Mouse (Mus musculus) neural tube, embryonic 10.5 days (tissue): ENCODE data around the gene Edar.

ENCODE experiments used
- DNase-seq: peaks from one replicate; pipeline ENCODE4 v3.0.0-alpha.2; 2017; ENCODE audit warnings: low spot score; ENCODE audit errors: extremely low spot score

Edar gene

DNA sequence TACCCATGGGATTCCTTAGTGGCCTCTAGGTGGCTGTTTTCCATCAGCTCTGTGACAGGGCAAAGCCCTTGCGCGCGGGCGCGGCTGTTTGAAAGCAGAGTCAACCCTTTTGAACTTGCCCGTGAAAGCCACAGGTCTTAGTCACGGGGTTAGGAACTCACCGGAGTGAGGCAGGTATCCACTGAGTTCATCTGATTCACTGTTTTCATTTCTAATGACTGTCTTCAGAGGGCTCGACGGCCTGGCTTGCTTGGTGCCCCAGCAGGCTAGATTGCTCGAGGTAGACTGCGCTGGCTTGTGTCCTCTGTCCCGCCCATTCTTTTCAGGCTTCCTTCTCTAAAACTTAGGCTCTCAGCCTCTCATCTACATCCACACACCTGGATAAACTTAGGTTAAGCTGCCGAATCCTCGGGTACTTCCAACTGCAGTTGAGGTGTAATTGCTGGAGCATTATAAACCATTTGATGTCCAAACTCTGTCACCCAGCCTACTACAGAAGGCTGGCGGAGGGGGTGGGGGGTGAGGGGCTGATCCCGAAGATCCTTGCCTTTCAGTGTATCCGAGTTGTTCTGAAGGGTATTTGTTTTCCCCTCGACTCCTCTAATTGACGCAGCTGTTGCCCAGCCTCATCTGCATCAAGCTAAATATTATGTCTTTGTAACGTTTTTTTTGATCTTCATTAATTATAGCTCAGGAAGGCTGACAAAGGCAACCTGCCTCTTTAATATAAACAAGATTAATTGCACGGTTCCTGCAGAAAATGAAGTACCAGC, 24.0 kb downstream of the Edar start:
- peak; percentile 33 for DNase-seq

DNA sequence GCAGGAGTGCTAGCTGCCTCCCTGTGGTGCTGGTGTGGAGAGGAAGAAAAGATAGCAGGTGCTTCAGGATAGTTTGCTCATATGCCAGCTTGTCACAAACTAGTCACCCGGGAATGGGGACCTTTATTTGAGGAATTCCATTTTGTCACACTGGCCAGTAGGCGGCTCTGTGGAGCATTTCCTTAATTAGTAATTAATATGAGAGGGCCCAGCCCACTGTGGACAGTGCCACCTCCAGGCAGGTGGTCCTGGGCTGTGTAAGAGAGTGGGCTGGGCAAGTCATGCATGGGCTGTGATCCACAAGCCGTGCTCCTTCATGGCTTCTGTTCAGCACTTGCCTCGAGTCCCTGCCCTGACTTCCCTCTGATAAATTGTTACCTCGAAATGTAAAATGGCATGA, 26.7 kb downstream of the Edar start:
- DNase-seq: no peak

DNA sequence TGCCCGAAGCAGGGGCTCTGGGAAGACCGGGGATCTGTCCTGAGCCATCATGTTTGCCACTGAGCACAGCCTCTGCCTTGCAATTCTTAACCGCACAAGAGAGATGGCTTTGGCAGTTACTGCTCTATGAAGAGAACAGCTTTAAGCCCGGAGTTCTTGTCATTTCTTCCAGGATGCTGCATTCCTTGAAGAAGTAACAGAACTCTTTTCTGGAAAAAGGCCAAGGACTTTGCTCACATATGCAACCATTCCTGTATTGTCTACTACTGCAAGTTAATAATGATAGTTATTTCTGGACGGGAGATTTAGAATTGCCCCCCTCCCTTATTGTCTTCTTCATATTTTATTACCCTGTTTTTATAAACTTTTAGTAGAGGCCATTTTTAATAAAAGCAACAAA, 30.8 kb downstream of the Edar start:
- DNase-seq: no peak

DNA sequence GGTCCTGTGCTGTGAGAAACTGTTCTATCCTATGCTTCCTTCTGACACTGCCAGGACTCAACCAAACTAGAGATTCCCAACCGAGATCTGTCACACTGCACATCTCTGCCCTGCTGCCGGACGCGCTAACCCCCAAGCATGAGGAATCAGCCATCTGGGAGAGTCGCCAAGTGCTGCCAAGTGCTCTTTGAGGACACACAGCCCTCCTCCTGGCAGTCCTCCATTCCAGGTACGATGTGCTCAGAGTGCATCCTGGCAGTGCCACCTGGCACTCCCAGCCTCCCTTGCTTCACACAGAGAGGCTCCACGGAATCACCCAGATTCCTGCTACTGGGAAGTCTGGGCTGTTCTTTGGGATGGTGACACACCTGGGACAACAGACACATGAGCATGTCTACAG, 31.3 kb downstream of the Edar start:
- no peak for DNase-seq

DNA sequence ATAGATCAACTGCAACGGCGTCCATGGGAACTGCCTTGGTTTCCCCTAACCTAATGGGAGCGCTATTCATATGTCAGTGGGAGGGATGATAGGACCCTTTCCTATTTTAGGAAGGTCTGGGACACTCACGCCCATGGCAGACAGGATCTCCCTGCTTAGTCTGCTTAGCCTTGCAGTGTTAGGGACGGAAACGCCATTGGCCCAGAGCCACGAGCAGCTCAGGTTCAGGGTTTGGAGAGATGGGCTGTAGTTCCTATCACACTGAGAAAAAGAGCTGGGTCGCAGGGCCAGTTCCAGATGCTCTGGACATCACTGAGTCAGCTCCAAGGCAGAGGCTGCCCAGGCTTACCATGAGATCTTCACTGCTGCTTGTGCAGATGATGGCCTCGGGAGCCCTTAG, 32.5 kb downstream of the Edar start:
- no peak for DNase-seq

DNA sequence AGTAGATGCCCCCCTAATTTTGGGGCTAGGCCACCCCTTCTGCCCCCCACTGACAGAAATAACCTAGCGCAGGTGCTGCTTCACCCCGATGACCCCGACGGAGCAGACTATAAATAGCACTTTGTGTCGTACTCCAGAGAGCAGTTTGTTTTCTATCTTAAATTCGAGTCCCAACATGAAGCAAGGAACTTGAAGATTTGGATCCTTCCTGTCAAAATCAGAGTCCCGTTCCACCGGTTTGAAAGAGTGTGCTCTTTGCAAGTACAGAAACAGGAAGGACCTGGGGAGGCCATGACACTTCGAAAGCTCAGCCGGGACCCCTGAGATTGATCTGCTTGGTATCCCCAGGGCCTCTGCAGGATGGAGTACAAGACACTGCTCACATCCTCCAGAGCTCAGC, 33.8 kb downstream of the Edar start:
- DNase-seq: no peak

DNA sequence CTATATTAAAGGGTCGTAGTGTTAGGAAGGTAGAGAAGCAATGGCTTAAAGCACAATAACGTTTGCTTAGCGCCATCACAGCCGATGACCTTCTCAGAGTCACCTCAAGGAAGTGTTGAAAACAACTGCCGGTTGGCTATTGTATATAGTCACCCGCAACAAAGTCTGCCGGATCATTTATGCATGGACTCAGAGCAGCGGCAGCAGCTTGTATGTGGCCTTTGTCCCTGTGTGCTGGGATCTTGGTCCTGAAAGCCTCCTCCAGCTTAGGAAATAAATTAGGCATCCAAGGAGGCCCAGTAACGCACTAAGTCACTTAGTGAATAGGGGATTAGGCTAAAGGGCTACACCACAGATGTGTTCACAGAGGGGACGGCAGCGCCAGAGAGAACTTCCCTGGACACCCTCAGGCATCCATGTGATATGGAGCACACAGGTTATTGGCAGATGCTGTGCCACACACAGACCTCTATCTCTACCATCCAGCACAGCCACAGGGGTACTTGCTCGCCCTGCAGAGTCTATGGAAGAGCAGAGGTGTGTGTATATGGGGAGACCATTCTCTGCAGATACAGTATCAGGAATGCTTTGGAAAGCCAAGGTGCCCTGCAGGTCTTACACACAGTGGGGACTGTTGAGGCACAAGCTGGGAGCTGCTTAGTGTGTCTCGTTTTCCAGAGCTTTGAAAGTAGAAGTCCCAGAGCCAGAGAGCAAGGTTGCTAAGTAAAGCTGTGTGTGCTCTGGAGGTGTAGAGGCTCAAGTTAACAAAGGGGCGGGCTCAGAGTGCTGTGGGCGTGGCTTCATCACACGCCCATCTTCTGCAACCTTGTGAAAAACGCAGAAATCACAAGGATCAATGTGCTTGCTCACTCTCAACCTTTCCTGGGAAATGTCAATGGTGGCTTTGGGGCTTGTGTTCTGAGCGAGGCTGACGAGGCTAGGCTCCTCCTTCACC, 34.7 kb downstream of the Edar start:
- DNase-seq: no peak

DNA sequence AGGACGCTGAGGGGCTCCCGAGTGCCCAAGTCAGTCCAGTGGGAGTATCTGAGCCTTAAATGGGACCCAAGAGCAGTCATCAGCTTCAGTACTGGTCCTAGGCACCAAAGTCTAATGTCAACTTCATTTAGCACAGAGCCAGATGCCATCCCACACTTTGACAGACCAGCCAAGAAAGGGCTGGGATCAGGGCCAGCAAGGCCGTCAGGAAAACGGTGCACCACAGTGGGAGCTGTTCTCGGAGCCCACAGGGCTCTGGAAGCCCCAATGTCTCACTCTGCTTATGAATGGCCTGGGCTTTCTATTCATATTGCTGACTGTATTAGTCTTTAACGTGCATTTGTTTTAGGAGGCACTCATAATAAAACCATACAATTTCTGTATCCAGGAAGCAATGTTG, 36.2 kb downstream of the Edar start:
- no peak for DNase-seq

DNA sequence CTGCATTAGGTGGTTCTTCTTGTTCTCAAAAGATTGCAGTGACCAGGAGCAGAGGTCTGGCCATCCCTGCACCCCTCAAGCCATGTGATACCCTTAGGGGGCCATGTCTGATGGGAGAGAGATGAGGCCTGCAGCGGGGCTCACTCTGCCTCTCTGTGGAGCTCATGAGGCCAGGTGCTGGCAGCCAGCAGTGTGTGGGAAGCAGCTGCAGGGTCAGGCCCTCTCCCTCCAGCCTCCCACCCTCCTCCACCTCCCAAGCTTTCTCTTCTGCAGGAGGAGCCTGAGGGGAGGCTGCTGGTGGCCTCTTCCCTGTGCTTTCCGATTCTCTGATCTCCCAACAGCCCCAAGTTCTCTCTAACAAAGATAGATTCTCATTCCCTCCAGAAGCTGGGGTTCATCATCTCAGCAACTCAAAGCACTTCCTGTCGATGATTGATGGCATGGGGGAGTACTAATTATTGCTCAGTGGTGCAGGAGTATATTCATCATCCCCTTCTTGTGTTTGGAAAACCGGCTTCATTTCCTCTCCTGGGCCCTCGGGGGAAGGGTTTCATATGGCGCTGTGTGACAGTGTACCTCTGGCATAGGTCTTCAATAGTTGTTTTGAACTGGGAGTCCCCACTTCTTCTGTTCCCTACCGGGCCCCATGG, 38.9 kb downstream of the Edar start:
- peak; percentile 38 for DNase-seq

DNA sequence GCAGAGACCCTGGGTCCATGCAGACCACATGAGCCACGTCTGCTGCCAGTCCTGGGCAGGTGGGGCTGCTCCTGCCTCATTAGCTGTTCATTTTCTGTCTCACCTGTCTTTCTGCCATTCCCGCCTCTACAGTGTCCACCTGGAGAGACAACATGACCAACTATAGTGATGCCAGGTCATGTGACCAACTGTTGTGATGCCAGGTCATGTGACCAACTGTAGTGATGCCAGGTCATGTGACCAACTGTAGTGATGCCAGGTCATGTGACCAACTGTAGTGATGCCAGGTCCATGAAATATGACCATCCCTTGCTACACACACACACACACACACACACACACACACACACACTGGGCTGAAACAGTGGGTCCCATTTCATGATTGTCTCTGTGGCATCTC, 41.9 kb downstream of the Edar start:
- DNase-seq: no peak

DNA sequence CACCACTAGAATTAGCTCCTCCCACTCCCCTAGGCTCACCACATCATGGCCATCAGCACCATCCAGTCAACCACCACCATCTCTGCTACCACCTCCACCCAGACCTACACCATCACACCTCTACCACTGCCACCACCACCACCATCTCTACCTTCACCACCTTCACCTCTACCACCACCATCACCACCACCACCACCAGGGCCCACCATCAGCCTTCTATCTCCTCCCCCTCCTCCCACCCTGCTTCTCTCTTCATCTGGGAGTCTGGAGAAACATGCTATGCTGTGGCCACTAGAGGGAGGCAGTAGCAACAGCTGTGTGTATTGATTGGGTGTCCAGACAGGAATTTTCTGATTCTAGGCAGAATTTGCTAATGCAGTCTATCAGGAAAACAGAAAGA, 47.9 kb downstream of the Edar start:
- DNase-seq: peak; percentile 26

DNA sequence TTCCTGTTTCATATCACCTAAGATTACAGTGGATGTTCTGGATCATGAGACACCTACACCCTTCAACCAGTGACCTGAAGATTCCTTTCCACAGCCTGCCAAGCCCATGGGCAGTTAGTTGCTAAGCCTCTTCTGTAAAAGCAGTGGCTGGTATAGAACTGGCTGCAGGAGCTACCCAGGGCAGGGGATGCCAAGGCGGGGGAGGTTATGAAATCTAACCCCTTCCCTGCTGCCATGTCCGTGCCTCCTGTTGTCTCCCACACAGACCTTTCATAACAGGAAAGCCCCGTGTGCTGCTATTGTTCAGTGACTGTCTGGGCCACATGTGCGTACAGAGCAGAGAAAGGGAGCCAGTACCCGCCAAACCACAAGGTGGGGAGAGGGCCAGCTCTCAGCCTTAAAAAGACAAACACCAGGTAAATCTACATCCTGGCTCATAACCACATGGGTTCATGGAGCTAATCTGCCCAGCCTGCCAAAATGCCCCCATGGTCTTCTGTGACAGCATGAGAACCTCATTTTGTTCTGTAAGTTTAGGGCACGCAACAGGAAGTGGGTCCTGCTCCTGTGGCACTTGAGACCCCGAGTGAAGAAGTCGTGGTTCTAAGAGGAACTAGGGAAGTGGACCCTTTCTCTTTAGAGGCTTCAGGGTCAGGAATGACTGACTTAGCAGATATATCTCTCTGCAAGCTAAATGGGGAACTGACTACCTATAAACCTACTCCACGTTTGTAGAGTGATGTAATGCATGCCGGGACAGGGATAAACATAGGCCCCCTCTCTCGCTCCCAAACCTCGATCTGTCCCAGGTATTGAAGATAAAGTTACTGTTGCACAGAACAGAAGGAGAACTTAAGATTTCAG, 50.4 kb downstream of the Edar start:
- DNase-seq: no peak

DNA sequence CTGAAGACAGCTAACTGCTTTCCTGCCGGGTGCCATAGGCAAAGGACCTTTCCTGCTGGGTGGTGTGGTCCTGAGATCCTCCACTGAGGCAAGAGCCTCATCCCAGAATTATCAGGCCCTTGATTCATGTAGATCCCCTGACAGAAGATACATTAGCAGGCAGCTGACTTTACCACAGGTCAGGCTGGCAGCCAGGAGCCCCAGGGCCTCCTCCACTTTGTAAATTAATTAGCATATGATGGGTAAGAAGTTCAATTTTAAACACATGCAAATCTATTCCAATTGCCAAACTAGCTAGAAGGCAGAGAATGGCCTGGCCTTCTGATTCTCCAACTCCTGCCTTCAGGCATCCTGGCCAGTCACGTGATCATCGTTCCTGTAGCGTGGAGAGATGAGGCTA, 56.2 kb downstream of the Edar start:
- DNase-seq: no peak

DNA sequence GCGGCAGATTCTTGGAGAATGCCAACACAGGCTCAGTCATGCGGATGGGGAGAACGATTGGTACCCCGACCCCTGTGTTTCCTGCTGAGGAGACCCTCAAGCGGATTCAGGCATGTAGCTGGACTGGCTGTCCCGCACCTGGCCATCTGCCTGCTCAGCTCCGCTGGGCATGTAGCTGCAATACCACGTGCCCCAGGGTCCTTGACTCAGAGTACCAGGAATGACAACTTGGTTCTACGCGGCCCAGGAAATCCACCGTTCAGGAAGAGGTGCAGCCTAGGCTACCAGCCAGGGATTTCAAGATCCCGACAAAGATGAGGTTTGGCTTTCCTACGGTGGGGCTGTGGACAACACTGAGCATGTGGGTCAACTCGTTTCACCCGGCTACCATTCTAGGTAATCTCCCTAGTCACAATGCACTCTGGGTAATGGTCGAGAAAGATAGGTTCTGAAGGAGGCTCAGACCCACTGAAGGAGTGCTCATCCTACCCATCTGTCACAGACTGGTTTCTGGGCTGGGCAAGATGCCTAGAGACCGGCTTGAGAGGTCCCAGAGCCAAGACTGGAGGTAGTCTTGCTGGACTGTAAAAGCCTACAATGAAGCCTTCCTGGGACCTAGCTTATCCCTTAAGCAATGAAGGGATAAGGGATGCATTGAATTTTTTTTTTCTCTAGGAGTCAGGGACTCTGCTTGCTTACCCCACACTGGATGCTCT, 56.8 kb downstream of the Edar start:
- DNase-seq: no peak

DNA sequence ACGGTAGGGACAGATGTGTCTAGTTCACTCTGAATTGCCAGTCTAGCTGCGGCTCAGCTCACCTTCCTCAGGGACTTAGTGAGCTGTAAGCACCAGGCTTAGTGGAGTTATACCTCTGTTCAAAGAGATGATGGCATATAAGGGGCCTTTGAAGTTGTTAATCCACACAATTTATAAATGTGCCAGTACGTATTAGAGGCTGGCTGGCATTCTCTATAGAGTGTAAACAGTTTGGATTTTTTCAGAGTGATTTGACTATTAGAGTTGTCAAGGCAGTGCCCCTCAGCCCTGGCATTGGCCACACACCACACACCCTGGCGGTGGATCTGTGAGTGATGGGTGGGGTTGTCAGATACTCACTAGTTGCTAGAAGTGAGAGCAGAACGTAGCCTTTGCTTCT, 58.9 kb downstream of the Edar start:
- DNase-seq: no peak

DNA sequence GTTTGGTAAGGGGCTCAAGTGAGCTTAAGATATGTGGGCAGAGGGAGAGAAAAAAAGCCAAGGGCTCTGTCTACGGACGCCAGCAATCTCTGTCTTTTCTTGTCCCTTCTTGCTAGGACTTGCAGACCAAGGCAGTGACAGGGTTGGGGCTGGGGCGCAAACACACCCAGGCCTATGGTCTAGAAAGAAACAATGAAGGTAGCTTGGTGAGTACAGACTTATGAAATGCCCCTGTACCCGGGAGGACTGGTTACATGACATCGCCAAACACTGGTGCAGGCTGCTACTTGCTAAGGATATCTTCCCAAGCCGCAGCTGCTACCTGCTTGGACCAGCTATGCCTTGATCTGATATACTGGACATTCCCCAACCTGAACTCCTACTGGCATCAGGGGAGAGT, 60.9 kb downstream of the Edar start:
- no peak for DNase-seq

DNA sequence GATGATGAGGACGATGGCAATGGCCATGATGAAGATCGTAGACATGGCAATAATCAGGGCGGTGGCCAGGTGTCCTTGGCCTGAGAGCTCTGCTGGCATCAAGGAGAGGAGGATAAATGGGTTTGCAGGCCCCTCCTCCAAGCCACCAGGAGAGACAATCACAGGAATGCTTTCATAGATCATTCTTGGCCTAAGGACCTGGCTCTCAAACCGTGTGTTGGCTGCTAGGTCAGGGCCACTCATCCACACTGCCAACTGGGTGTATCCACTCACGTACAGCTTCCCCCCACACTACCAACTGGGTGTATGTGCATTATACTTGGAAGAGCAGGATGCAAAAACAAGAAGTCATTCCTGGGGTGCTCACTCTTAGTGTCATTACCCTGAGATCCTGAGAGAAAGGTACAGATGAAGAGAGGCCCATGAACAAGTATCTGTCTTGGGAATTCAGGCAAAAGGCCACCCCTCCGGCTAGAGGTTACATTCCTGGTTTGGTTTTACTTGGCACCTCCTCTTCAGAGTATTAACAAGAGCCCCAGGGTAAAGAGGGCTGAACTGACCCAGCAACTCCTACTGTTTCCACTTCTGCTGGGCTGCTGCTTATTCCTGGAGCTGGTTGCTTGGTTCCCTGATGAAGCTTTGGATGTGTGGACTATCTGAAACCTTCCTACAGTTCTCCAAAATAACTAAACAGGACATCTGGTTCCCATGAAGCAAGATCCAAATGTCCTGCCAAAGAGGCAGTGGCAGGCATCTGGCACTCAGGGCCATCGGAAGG, 64.8 kb downstream of the Edar start:
- no peak for DNase-seq

DNA sequence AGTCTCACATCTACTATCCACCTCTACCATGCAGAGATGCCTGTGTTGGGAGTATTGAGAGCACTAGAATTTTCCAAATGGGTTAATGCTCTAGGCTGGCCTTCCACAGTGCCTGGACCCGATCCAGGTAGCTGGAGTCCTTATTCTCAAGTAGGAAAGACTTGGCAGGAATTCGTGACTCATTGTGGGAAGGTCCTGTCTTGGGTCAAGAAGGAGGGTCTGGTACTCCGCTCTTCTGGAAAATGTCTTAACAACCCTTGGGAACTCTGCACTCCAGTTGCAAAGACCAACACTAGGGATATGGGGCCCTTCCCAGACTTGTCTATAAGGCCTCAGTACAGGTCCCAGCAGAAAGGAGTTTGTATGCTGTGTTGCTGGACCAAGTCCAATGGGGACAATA, 66.6 kb downstream of the Edar start:
- DNase-seq: no peak

DNA sequence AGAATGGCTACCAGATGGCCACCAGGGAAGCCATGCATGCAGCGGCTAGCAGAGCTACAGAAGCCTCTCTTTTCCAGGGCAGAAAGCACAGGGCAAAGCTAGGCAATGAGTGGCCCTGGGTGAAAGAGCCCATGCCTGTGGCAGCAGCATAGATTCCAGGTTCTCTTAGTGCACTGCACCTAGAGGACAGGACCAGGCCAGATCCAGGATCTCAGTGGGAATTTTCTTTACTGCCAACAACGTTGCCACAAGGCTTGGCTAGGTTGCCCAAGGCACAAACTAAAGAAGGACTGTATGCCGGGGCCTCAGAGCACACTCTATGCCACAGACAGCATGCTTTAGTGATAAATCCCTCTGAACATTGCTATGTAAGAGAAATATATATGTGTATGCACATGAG, 69.1 kb downstream of the Edar start:
- DNase-seq: no peak

DNA sequence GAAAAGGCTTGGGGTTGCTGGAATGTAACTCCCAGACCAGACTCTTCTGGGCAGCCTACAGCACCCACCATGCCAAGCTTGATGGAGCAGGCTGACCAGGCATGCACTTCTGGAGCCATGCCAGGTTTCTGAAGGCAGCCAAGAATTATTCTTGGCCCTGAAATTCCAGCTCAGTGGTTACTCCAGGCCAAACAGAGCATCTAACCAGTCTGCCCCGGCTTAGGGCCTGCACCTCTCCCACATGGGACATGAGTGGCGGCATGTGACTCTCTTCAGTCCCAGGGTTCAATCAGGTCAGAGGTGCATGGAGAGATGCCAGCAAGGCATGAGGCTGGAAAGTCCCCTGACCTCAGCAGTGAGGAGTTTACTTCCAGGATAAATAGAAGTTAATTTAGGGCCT, 70.7 kb downstream of the Edar start:
- no peak for DNase-seq
